Mouse (Mus musculus): ENCODE results near the gene Nsun6. TPM values are rescaled to one million over a fixed set of nuclear protein-coding genes. Genes with fewer than 3 reads are reported as not detected.

Nsun6 gene
- polyA plus RNA-seq, 1 experiment: 4.6 TPM

- TF ChIP-seq CTCF (IDR thresholded peaks at IDR 0.05; ENCODE audit: borderline replicate concordance, insufficient read depth, low read depth, low read length) (no peak), POLR2A (IDR thresholded peaks at IDR 0.05; ENCODE audit: borderline replicate concordance, insufficient read depth, low read length) (no peak)
- H3K27ac ChIP-seq (ENCODE audit: insufficient read depth, low read length): peak overlapping the region; percentile 39; the same call in 1 of the 2 replicates
- no peak for DNase-seq
- H3K27me3 ChIP-seq (ENCODE audit: control insufficient read depth, insufficient read depth, low read length): no peaks in the 10 kb centered on the region
- H3K4me3 ChIP-seq (replicated peaks; ENCODE audit: insufficient read depth, low read depth, low read length): no peak overlapping the region
- H3K4me1 ChIP-seq (ENCODE audit: control insufficient read depth, insufficient read depth, low read length): peaks cover 14% of the 10 kb centered on the region; the same call in 1 of the 2 replicates
- 74% methylated on average over 7 of the region's 7 CpGs for WGBS
Observed at GRCm38 (mm10) chr2:15064380-15065269, 9.8 kb upstream of the Nsun6 start.

GRCm38 (mm10) chr2:15063815-15064214 is 8.9 kb upstream of the Nsun6 start:
- Histone ChIP-seq H3K4me1 (ENCODE audit: control insufficient read depth, insufficient read depth, low read length) (peaks cover 14% of the 10 kb centered on the region; the same call in 1 of the 2 replicates), H3K27me3 (ENCODE audit: control insufficient read depth, insufficient read depth, low read length) (no peaks in the 10 kb centered on the region), H3K4me3 (replicated peaks; ENCODE audit: insufficient read depth, low read depth, low read length) (no peak overlapping the region), H3K27ac (ENCODE audit: insufficient read depth, low read length) (no peak overlapping the region)
- no peak for TF ChIP-seq POLR2A (IDR thresholded peaks at IDR 0.05; ENCODE audit: borderline replicate concordance, insufficient read depth, low read length)
- no peak for TF ChIP-seq CTCF (IDR thresholded peaks at IDR 0.05; ENCODE audit: borderline replicate concordance, insufficient read depth, low read depth, low read length)
- WGBS: 74% methylated on average over 1 of the region's 1 CpGs
- DNase-seq: no peak

- Histone ChIP-seq H3K4me1 (ENCODE audit: control insufficient read depth, insufficient read depth, low read length) (peaks cover 12% of the 10 kb centered on the region; the same call in 1 of the 2 replicates), H3K4me3 (replicated peaks; ENCODE audit: insufficient read depth, low read depth, low read length) (no peak overlapping the region), H3K27me3 (ENCODE audit: control insufficient read depth, insufficient read depth, low read length) (no peaks in the 10 kb centered on the region), H3K27ac (ENCODE audit: insufficient read depth, low read length) (no peak overlapping the region)
- TF ChIP-seq POLR2A (IDR thresholded peaks at IDR 0.05; ENCODE audit: borderline replicate concordance, insufficient read depth, low read length): no peak
- TF ChIP-seq CTCF (IDR thresholded peaks at IDR 0.05; ENCODE audit: borderline replicate concordance, insufficient read depth, low read depth, low read length): no peak
- 91% methylated on average over 3 of the region's 3 CpGs for WGBS
- no peak for DNase-seq
Observed at GRCm38 (mm10) chr2:15060856-15061255, 6.0 kb upstream of the Nsun6 start.

DNA sequence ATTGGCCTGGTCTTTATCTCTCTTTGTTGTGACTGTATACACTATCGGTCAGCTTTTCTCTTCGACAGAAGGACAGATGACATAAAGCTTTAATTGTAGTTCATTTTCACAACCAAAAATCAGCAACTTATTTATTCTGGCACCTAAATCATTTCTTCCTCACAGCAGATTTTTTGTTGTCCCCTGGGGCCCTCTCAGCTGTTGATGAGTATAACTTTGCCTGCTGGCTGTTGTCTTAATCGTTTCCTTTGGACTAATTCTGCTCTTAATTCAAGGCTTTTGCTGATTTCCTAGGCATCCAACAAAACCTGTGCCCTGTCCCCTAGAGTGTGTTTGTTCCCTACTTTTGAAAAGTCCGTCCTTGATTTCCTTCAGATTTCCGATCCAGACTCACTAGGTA is 3.4 kb upstream of the Nsun6 start:
- H3K27me3 ChIP-seq (ENCODE audit: control insufficient read depth, insufficient read depth, low read length): no peaks in the 10 kb centered on the region
- H3K4me3 ChIP-seq (replicated peaks; ENCODE audit: insufficient read depth, low read depth, low read length): no peak overlapping the region
- no peaks in the 10 kb centered on the region for H3K4me1 ChIP-seq (ENCODE audit: control insufficient read depth, insufficient read depth, low read length)
- DNase-seq: no peak
- TF ChIP-seq POLR2A (IDR thresholded peaks at IDR 0.05; ENCODE audit: borderline replicate concordance, insufficient read depth, low read length) (no peak), CTCF (IDR thresholded peaks at IDR 0.05; ENCODE audit: borderline replicate concordance, insufficient read depth, low read depth, low read length) (no peak)
- 68% methylated on average over 5 of the region's 5 CpGs for WGBS
- no peak overlapping the region for H3K27ac ChIP-seq (ENCODE audit: insufficient read depth, low read length)

- Histone ChIP-seq H3K27me3 (ENCODE audit: control insufficient read depth, insufficient read depth, low read length) (no peaks in the 10 kb centered on the region), H3K27ac (ENCODE audit: insufficient read depth, low read length) (peak overlapping the region; percentile 46; the same call in 1 of the 2 replicates), H3K4me3 (replicated peaks; ENCODE audit: insufficient read depth, low read depth, low read length) (peak overlapping the region; percentile 78), H3K4me1 (ENCODE audit: control insufficient read depth, insufficient read depth, low read length) (no peaks in the 10 kb centered on the region)
- no peak for DNase-seq
- under 1% methylated on average over 15 of the region's 15 CpGs for WGBS
- TF ChIP-seq CTCF (IDR thresholded peaks at IDR 0.05; ENCODE audit: borderline replicate concordance, insufficient read depth, low read depth, low read length) (no peak), POLR2A (IDR thresholded peaks at IDR 0.05; ENCODE audit: borderline replicate concordance, insufficient read depth, low read length) (no peak)
Observed at GRCm38 (mm10) chr2:15055741-15056151, 877 bp upstream of the Nsun6 start.

DNA sequence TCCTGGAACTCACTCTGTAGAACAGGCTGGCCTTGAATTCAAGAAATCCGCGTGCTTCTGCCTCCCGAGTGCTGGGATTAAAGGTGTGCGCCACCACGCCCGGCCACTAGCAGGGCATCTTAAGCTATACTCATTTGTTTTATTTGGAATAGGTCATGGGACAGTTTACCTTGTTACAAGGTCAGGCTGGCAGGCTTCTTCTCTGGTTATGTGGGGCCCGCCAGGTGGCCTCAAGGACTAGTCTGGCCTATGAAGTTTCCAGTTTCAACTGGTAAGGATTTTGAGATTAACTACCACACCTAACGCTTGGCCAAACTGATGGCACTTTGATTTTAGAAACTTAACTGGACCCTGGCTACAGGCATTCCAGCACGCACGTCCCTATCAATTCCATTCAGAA is 373 bp downstream of the Nsun6 start:
- H3K4me1 ChIP-seq (ENCODE audit: control insufficient read depth, insufficient read depth, low read length): no peaks in the 10 kb centered on the region
- 18% methylated on average over 10 of the region's 10 CpGs for WGBS
- peak overlapping the region; percentile 84 for H3K27ac ChIP-seq (ENCODE audit: insufficient read depth, low read length)
- H3K27me3 ChIP-seq (ENCODE audit: control insufficient read depth, insufficient read depth, low read length): no peaks in the 10 kb centered on the region
- H3K4me3 ChIP-seq (replicated peaks; ENCODE audit: insufficient read depth, low read depth, low read length): peak overlapping the region; percentile 78
- no peak for DNase-seq
- no peak for TF ChIP-seq POLR2A (IDR thresholded peaks at IDR 0.05; ENCODE audit: borderline replicate concordance, insufficient read depth, low read length)
- no peak for TF ChIP-seq CTCF (IDR thresholded peaks at IDR 0.05; ENCODE audit: borderline replicate concordance, insufficient read depth, low read depth, low read length)

- H3K4me3 ChIP-seq (replicated peaks; ENCODE audit: insufficient read depth, low read depth, low read length): peak within 1 kb of the TSS; percentile 66
- H3K4me1 ChIP-seq (ENCODE audit: control insufficient read depth, insufficient read depth, low read length): no peaks in the 10 kb centered on the region; the same call in 1 of the 2 replicates
- no peak within 1 kb of the TSS for H3K27ac ChIP-seq (ENCODE audit: insufficient read depth, low read length)
- no peaks in the 10 kb centered on the region for H3K27me3 ChIP-seq (ENCODE audit: control insufficient read depth, insufficient read depth, low read length)
- TF ChIP-seq CTCF (IDR thresholded peaks at IDR 0.05; ENCODE audit: borderline replicate concordance, insufficient read depth, low read depth, low read length) (no peak), POLR2A (IDR thresholded peaks at IDR 0.05; ENCODE audit: borderline replicate concordance, insufficient read depth, low read length) (peak; percentile 63; the same call in 1 of the 2 replicates)
- peak; percentile 94 to 96 for DNase-seq
- 8% methylated on average over 20 of the region's 20 CpGs for WGBS
Observed at GRCm38 (mm10) chr2:15049117-15049873, 5.6 kb downstream of the Nsun6 start, which contains the start of gene Arl5b. Arl5b (plus strand) TSS chr2:15049395.
